Mouse (Mus musculus): ENCODE results near the gene Rex1bd.

The Rex1bd gene

DNA sequence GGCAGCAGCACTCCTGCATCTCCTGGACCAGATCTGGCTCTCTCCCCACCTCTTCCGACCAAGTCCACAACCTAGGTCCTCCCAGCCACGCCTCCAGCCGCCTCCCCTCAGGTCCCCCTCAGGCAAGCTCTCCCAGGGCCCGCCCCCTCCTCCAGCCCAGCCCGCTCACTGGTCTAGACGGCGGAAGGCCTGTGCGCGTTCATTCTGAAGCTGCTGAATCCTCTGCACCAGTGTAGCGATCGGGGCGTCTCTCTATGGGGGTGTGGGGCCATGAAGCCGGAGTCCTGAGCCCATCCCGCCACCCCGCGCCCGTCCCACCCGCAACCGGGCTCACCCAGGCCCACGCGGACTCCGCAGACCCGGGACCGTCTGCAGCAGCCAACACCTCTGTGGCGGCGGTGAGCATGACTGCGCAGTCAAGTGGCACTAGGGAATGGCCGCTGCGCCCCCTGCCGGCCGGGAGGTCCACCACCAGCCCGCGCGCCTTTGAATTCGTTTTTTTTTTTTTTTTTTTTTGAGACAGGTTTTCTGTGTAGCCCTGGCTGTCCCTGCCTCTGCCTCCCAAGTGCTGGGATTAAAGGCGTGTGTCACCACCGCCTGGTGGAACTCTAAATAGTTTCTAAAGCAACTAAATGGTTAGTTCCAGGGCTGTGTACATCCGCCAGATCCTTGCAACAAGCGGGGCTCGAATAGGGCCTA lies at the start of gene Rex1bd:
Gene Rex1bd (minus strand): TSS at position 425 of the 699 bp plus-strand sequence.
- DNase-seq (ENCODE audit: low read depth) = peak; percentile 81

DNA sequence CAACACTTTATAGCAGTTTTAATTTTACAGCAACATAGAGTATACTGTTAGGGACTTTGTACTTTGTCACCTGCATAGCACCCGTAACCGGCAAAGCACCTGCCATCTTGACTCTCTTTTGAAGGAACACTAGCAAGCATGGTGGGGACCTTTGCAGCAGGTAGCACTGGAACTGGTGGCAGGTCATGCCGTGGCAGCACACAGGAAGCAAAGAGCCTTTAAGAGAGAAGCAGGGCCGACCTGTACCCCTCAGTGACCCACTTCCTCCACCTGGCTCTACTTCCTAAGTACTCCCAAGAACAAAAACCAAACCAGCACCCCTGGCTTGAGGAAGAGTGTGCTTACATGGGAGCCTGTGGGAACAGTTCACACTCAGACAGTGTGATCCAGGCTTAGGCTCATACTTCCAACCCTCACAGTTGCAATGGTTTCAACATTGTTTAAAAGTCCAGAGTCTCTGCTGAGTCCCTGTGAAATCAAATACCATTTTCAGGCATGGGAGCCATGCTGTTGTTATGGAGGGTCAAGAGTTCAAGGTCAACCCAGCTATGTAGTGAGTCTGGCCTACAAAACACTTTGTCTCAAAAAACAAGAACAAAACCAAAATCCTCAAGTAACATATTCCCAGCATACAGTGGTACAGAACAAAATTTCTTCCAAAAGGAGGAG lies 48.7 kb upstream of the Rex1bd start:
- DNase-seq (ENCODE audit: low read depth) = no peak

DNA sequence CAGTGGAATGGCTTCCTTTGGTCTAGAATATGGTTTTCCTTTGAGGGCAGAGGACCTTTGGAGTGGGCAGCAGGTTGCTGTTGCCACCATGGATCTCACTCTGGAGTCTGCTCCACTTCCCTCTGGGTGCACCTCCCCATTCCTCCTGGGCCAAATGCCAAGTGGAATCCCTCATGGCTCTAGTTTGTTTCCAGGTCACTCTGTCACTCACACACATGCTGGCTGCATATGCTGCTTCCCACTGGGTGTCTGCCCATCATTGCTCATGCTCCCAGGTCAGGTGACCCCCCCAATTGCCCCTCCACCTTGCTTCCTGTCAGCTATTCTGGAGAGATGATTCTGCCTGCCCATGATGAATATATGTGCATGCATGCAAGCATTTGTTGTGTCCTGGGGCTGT lies 47.2 kb upstream of the Rex1bd start:
- no peak for DNase-seq (ENCODE audit: low read depth)

DNA sequence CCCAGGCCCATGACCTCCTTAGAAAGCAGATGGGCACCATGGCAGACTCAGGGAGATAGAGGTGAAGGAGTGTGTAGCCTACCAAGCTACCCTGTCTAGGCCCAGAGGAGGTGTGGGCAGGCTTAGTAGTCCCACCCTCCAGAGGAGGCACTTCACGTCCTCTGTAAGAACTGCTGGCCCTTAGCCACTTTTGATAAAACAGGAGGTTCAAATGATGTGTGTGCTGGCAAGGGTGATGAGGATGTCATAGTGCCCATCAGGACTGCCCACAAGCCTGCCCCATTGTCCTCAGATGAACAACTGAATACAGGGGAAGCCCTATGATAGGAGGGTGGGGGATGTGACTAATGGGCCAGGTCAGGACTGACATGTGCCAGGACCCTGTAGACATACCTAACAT lies 46.3 kb upstream of the Rex1bd start:
- DNase-seq (ENCODE audit: low read depth) = no peak

DNA sequence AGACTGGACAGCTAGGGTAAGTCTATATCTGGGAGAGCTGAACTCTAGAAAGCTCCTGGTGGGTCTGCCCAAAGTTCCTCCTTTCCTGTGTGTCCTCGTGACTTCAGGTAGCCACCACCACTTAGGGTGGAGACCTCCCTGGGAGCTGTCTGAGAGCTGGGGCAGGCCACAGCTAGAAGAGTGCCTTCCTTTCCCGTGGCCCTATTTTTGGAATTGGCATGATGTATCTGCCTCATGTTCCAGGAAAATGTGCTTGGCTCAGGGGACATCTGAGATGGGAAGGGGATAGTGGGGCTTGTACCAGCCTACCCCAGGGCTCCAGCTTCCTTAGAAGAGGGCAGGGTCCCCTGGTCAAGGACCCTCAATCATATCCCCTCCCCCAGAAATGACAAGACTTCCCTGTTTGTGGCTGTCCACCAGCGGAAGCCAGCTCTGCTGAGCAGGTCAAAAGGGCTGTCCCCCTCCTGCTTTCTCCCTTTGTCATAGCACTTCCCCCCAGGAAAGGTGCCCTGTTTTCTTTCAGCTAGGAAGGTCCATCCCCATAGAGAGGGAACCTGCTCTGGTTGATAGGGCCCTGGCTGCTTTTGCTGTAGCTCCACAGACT lies 45.1 kb upstream of the Rex1bd start:
- DNase-seq (ENCODE audit: low read depth) = no peak

DNA sequence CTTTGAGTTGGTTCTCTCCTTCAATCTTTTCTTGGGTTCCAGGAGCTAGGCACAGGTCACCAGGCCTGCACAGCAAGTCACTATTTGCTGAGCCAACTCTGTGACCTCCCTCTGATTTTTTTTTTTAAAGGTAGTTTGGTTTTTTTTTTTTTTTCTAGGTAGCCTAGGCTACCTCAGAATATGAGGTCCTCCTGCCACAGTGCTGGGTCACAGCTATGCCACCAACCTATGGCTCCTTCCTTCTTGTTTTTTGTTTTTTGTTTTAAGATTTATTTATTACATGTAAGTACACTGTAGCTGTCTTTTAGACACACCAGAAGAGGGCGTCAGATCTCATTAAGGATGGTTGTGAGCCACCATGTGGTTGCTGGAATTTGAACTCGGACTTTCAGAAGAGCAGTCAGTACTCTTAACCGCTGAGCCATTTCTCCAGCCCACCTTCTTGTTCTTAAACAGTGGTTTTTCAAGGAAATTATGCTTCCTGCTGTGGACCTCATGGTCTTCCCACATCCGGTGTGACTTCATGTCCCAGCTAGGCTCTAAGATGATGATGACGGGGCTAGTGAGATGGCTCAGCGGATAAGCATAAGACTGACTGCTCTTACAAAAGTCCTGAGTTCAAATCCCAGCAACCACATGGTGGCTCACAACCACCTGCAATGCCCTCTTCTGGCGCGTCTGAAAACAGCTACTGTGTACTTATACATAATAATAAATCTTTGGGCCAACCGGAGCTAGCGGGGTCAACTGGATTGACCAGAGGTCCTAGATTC lies 43.0 kb upstream of the Rex1bd start:
- DNase-seq (ENCODE audit: low read depth) = no peak

DNA sequence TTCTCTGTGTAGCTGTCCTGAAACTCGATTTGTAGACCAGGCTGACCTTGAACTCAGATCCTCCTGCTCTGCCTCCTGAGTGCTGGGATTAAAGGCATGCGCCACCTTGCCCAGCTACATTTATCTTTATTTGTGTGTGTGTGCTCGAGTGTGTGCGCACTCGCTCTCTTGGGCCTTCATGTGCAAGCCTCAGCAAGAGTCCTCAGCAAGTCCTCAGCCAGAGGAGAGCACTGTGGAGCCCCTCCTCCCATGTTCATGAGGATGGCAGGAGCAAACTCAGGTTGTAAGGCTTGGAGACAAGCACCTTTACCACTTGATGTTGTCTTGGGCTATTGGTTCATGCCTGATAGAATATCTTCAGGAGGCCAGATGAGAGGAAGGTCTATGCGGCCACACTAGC lies 41.2 kb upstream of the Rex1bd start:
- no peak for DNase-seq (ENCODE audit: low read depth)

DNA sequence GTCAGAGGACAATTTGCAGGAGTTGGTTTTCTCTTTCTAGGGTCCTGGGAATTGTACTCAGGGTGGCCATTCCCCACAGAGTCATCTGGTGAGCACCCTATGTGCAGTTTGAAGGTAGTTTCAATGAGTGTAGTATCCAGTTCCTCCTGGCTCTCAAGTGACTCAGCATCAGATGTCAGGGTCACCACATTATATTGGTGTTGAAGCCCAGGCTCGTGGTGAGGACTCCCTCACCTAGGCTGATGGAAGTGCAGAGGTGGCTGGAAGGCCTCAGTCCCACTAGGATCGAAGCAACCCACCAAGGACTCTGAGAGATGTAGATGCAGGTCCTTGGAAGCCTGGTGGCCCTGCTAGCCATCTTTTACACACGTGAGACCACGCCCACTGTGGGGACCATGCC lies 39.9 kb upstream of the Rex1bd start:
- DNase-seq (ENCODE audit: low read depth) = no peak

DNA sequence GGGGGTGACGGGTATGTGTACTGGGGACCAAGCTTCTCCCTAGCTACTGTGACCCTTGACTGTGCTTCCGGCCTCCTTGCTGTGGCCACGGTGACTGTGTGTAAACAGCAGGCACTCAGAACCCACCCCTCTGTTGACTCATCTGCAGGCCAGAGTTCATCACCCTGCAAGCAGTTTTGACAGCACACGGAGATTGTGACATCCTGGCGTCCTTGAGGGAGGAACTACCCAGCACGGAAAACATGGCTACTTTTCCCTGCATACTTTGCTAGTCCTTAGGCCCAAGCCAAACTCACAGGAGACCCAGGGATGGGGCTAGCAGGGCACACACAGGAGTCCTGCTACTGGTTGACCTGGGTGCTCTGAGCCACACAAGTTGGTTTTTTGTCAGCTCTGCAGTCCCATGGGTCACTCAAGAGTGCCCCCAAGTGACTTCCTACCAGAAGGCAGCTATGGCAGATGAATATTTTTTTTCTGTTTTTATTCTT lies 37.7 kb upstream of the Rex1bd start:
- DNase-seq (ENCODE audit: low read depth) = no peak

DNA sequence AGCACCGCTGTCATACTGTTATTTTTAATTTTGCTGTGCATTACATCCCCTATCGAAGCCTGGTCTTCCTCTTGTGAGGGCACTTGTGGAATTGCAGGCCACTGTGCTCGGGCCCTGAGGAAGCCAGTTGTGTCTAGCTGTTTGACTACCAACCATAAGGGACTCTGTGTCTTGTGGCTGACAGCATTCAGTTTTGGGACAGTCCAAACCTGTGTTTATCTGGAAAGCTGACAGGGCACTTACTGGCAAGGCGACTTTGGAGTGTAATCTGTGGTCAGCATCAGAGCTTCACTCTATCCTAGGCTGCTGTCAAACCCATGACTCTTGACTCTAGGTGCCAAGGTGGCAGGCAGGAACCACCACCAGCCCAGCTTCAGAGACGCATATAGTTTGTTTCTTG lies 34.5 kb upstream of the Rex1bd start:
- DNase-seq (ENCODE audit: low read depth) = no peak

DNA sequence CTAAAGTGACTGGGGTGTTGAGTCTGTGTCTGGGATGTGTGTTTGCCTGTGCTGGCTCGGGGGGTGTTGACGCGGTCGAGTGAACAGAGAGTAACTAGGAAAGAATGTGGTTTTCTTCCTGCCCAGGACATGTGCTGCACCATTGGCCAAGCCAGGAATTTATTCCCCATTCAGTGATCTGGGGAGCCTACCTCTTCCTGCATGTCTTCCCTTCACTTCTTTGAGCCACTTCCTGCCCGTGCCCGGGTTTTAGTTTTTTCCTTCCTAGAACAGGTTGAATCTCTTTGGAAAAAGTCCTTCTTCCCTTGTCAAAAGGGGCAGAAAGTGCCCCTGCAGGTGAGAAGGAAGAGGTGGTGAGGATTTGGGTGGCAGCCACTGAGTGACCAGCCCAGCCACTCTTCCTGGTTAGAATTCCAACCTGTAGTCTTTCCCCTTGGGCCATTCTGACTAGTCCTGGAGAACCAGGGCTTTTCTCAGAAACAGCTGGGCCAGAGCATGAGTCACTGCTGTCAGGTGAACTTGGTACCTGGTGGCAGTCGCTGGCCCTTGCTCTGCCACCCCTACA lies 34.0 kb upstream of the Rex1bd start:
- peak; percentile 57 for DNase-seq (ENCODE audit: low read depth)

DNA sequence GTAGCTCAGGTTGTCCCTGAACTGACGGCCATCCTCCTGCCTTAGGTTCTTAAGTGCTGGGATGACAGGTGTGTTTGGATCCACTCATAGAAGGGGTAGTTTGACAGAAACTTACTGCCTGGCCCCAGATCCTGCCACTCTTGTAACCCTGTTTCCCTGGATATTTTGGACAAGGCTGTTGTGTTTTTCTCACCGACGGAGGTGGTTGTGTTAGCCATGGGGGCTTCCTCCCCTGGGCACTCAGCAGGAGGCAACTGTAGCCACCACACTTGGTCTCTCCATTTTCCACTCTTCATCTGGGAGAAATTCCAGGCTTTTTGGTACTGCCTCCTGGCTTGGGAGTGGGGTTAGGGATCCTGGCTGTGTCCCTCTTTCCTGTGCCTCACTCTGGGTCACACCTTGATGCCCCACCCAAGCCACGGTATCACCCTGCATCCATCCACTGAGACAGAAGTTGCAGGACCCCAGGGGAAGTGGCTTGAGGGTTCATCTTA lies 33.5 kb upstream of the Rex1bd start:
- no peak for DNase-seq (ENCODE audit: low read depth)

DNA sequence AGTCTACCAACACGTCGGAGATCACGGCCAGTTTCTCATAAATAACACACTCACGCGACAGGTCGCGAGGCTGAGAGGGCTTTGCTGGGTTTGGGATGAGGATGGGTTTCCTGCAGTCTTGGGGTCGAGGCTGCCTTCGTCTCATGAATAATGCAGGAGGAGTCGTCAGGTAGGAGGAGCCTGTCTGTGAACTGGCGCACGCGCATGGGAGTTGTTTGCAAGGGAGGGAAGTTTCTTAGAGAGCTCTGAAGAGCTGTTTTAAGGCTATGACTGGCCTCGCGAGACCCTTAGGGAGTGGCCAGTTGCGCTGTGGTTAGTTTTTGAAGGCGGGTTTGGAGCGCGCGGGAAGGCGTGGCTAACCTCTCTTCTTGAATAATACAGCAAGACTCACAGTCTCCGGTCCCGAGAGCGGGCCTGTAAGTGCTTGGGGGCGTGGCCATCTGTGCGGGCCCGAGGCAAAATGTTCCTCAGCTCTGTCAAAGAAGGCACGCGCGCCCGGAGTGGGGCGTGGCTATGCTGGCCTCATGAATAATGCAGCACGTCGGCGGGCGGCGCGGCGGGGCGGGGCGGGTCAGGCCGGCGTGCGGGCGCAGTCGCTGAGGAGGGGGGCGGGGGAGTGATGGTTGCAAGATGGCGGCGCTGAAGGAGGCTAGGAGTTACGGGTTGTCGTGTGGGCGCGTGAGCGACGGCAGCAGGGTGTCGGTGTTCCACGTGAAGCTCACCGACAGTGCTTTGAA lies 32.7 kb upstream of the Rex1bd start, which contains the start of gene Ell:
Gene Ell (plus strand): TSS at position 381 of the 737 bp plus-strand sequence.
- peak; percentile 99 for DNase-seq (ENCODE audit: low read depth)

DNA sequence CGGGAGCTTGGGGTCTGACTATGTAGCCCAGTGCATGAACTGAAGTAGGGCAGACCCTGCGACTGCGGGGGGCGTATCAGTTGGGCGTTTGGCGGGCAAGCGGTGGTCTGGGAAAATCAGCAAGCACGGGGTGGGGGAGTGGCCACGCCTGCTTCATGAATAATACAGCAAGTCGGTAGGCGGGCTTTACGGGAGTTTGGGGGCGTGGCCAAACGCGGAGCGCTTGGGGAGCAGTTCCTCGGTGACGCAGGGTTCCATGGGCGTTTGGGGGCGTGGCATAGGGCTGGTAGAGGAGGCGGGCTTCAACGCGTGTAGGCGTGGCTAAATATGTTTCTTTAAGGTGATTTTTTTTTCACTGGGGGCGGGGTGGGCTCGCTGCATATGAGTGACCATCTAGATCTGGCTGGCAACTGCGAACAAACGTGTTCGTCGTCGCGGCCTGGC lies 32.1 kb upstream of the Rex1bd start:
- peak; percentile 97 for DNase-seq (ENCODE audit: low read depth)

DNA sequence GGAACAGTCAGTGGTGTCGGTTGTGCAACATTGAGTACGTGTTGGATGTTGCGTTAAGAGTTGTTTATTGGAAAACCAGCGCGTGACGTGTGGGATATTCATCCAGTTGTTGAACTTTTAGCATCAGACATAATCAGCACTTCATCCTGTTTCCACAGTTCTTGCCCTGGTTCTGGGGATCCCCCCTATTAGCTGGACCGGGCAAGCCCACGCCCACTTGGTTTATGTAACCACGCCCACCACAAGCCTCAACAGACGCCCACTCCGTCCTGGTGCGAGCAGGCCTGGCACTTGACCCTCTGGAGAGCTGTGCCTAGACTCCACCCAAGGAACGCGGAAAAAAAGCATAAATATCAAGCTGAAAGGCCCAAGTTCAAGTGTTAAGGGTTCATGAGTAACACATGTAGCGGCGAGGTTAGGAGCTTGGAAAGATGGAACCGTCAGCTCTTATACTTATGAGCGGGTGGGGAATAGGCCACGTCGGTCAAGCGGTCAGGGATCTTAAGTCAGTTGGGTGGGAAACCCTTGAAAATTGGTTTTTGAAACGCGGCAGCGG lies 31.6 kb upstream of the Rex1bd start:
- DNase-seq (ENCODE audit: low read depth) = peak; percentile 89

DNA sequence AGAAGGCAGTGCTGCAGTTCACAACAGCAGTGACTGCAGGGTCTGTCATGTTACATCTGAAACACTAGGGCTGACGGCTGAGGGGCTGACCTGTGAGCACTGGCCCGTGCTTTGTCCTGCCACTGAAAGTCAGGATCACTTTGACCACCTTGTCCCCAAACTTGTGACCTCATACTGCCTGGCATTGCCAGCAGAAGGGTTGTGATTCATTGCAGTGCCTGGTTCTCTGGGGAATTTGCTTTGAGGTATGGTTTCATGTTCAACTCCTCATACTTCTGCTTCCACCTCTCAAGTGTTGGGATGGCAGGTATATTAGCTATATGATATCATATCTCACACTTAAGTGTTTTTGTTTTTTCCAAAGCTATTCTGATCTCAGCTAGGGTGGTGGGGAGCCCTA lies 29.1 kb upstream of the Rex1bd start:
- no peak for DNase-seq (ENCODE audit: low read depth)

DNA sequence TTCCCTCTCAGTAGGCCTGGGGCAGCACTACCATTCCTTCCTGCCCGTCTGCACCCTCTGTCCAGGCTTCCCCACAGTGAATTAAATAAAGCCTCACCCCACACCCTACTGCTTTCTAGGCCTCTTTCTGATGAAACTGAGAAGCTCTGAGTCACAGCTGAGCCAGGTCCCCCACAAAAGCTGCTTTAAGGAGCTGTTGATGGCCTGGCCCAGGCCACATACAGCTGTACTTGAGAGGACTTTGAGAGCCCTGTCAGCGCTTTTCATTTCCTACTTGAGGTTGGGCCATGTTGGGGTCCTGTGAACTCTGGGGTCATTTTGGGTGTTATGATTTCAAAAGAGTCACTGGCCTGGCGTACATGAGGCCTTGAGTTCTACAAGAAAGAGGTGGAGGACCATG lies 28.7 kb upstream of the Rex1bd start:
- DNase-seq (ENCODE audit: low read depth) = no peak

DNA sequence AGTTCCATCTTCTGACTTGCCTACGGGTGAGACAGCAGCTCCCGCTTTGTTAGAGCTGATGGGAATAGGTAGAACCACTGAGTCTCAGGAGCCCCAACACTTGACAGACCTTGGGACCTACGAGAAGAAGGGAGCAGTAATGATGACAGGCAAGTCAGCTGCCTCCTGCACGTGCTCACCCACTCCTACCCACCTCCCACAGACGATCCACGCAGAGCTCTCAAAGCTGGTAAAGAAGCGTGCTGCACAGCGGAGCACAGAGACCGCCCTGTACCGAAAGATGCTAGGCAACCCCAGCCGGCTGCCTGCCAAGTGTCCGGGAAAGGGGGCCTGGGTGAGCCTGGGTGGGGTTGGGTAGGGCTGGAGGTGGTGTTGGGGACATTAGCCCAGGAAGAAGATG lies 27.7 kb upstream of the Rex1bd start:
- DNase-seq (ENCODE audit: low read depth) = no peak

DNA sequence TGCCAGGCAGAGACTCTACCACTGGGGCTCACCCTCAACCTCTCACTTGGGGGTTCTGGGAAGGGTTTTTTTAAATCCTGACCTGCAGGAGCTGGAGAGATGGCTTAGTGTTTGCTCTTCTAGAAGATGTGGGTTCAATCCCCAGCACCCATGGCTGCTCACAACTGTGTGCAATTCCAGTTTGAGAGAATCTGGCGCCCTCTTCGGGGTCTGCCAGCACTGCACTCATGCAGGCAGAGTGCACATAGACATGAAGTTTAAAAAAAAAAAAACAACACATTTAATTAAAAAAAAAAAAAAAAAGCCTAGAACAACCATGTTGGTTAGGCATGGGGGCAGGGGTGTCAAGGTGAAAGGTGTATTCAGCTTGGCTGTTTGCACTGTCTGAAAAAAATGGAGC lies 23.8 kb upstream of the Rex1bd start:
- DNase-seq (ENCODE audit: low read depth) = no peak

DNA sequence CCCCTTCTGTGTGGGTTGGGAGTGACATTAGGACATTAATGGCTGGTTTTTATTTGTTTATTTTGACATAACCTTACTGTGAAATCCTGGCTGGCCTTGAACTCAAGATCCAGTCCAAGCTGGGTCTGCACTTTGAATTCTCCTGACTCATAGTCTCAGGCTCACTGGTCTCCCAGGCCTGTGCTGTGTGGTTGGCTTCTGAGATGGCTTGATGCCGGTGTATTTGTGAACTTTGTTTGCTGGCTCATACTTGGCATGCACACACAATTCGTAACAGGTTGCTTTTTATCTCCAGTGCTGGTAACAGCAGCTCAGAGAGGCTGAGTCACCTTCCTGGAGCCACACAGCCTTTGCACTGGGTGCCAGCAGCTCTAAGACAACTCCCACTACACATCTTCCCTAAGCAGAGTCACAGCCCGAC lies 23.2 kb upstream of the Rex1bd start:
- no peak for DNase-seq (ENCODE audit: low read depth)

DNA sequence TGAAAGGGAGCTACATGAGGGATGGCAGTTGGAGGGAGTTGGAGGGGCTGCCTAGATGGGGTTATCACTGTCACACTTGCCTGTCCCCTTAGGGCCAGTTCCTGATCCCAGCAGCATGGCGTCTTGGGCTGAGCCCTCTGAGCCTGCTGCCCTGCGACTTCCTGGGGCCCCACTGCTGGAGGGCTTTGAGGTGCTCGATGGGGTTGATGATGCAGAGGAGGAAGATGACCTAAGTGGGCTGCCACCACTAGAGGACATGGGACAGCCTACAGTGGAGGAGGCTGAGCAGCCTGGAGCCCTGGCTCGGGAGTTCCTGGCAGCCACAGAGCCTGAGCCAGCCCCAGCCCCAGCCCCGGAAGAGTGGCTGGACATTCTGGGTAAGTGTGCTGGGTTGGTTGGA lies 22.7 kb upstream of the Rex1bd start:
- DNase-seq (ENCODE audit: low read depth) = no peak
